Mouse (Mus musculus) gastrocnemius, adult 18-20 months (tissue): ENCODE results near the gene Cox7a2l. TPM values are rescaled to one million over a fixed set of nuclear protein-coding genes. Genes with fewer than 3 reads are reported as not detected.
A peak's percentile ranks its signal among the peaks of the same experiment; 100 is the strongest.

Source experiments
- DNase-seq: peaks from one replicate; pipeline ENCODE4 v3.0.0; 2021; ENCODE audit warnings: low spot score
- total RNA-seq, 2 experiments: library from RNA; stranded (reverse); gene quantifications; 2 replicates each; pipeline ENCODE4 v1.2.3; 2021

The Cox7a2l gene
- total RNA-seq, 2 experiments from 2014 or later: 151 to 165 TPM

- no peak for DNase-seq
Measured at GRCm38 (mm10) chr17:83526624-83527532, 9.7 kb upstream of the Cox7a2l start.

GRCm38 (mm10) chr17:83526091-83526561 is 9.0 kb upstream of the Cox7a2l start:
- DNase-seq: no peak

GRCm38 (mm10) chr17:83525596-83525995 is 8.5 kb upstream of the Cox7a2l start:
- DNase-seq: no peak

- DNase-seq: no peak
Measured at GRCm38 (mm10) chr17:83524753-83525152, 7.6 kb upstream of the Cox7a2l start.

GRCm38 (mm10) chr17:83522590-83523379 is 5.7 kb upstream of the Cox7a2l start:
- DNase-seq: no peak

- DNase-seq: no peak
Measured at GRCm38 (mm10) chr17:83521881-83522280, 4.8 kb upstream of the Cox7a2l start.

- peak; percentile 92 for DNase-seq
Measured at GRCm38 (mm10) chr17:83514213-83514701, 2.9 kb downstream of the Cox7a2l start.

- no peak for DNase-seq
Measured at GRCm38 (mm10) chr17:83513655-83514212, 3.4 kb downstream of the Cox7a2l start.

GRCm38 (mm10) chr17:83512130-83512529 is 5.0 kb downstream of the Cox7a2l start:
- no peak for DNase-seq

- no peak for DNase-seq
Measured at GRCm38 (mm10) chr17:83503693-83504092, 13.4 kb downstream of the Cox7a2l start.

GRCm38 (mm10) chr17:83499692-83500091 is 17.4 kb downstream of the Cox7a2l start:
- no peak for DNase-seq

- DNase-seq: no peak
Measured at GRCm38 (mm10) chr17:83498889-83499288, 18.2 kb downstream of the Cox7a2l start.

- no peak for DNase-seq
Measured at GRCm38 (mm10) chr17:83487762-83488161, 29.4 kb downstream of the Cox7a2l start.

GRCm38 (mm10) chr17:83483784-83484183 is 33.3 kb downstream of the Cox7a2l start:
- no peak for DNase-seq

- no peak for DNase-seq
Measured at GRCm38 (mm10) chr17:83482817-83483536, 34.2 kb downstream of the Cox7a2l start.

- no peak for DNase-seq
Measured at GRCm38 (mm10) chr17:83481551-83481950, 35.6 kb downstream of the Cox7a2l start.

GRCm38 (mm10) chr17:83477089-83477488 is 40.0 kb downstream of the Cox7a2l start:
- DNase-seq: no peak

- no peak for DNase-seq
Measured at GRCm38 (mm10) chr17:83469586-83469985, 47.5 kb downstream of the Cox7a2l start.

GRCm38 (mm10) chr17:83466697-83467251 is 50.4 kb downstream of the Cox7a2l start:
- DNase-seq: no peak

- no peak for DNase-seq
Measured at GRCm38 (mm10) chr17:83465969-83466368, 51.2 kb downstream of the Cox7a2l start.

GRCm38 (mm10) chr17:83457271-83457670 is 59.9 kb downstream of the Cox7a2l start:
- no peak for DNase-seq
